Mouse (Mus musculus): Measurements from ENCODE around the gene Wdr63.

DNA sequence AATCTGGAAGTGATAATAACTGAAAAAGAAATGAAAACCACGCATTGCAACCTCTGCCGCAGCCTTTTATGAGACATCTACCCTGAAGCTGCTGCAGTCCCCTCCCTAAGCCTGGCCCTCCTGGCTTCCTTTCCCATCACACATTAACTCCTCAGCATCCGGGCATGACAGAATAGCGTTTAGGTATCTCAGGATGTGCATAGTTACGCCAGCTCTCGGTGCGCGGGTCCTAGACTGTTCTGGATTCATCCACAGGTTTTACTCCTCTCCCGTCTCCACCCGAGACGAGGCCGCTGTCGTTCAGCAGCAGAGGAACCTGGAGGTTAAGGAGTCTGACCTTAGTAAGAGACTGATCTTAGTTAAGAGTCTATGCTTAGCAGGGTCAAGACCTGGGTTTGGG, 116.8 kb downstream of the Wdr63 start:
- TF ChIP-seq CTCF (IDR thresholded peaks at IDR 0.05; ENCODE audit: control insufficient read depth, insufficient read depth, insufficient replicate concordance, low read depth, low read length), result no peak
- no peak for TF ChIP-seq POLR2A (IDR thresholded peaks at IDR 0.05; ENCODE audit: control insufficient read depth, low read depth, low read length)

Data from testis, adult 2 months (tissue).